Mouse (Mus musculus) neural tube, embryonic 15.5 days (tissue): ENCODE results near the gene Rpl9. TPM values are rescaled to one million over a fixed set of nuclear protein-coding genes. Genes with fewer than 3 reads are reported as not detected.

Experiments
- ATAC-seq: fragments of 200-750 bp; cut with Nextera tagmentation; 2 replicates; pipeline ENCODE4 v1.8.0; 2017; ENCODE audit warnings: mild to moderate bottlenecking, moderate TSS enrichment, moderate library complexity; ENCODE audit not compliant: low FRiP score
- H3K27ac ChIP-seq: fragments of 300-500 bp; sonication (generic); replicated peaks from 2 replicates; pipeline ENCODE4 v1.5.1; 2015; ENCODE audit warnings: mild to moderate bottlenecking, inconsistent platforms
- H3K27me3 ChIP-seq: fragments of 300-500 bp; sonication (generic); replicated peaks from 2 replicates; pipeline ENCODE4 v1.6.1; 2015; ENCODE audit warnings: inconsistent platforms
- H3K36me3 ChIP-seq: fragments of 300-500 bp; sonication (generic); 2 replicates; pipeline ENCODE4 v1.6.1; 2015; ENCODE audit warnings: inconsistent platforms
- H3K4me1 ChIP-seq: fragments of 300-500 bp; sonication (generic); 2 replicates; pipeline ENCODE4 v1.6.1; 2015; ENCODE audit warnings: inconsistent platforms
- H3K4me2 ChIP-seq: fragments of 300-500 bp; sonication (generic); 2 replicates; pipeline ENCODE4 v1.6.1; 2015; ENCODE audit warnings: inconsistent platforms, mild to moderate bottlenecking, moderate library complexity
- H3K4me3 ChIP-seq: fragments of 300-500 bp; sonication (generic); replicated peaks from 2 replicates; pipeline ENCODE4 v1.5.1; 2015; ENCODE audit warnings: mild to moderate bottlenecking, inconsistent platforms
- H3K9ac ChIP-seq: fragments of 300-500 bp; sonication (generic); replicated peaks from 2 replicates; pipeline ENCODE4 v1.6.1; 2015; ENCODE audit warnings: mild to moderate bottlenecking, inconsistent platforms
- H3K9me3 ChIP-seq: fragments of 300-500 bp; sonication (generic); replicated peaks from 2 replicates; pipeline ENCODE4 v1.6.1; 2016; ENCODE audit warnings: inconsistent platforms
- WGBS: fragments of 180-500 bp; shearing (Covaris S2); methylation state at CpG from one replicate; pipeline ENCODE4 v1.1.7; 2015; ENCODE audit warnings: mixed read lengths; 5-methylcytosine and 5-hydroxymethylcytosine counted together
- polyA plus RNA-seq: library from polyadenylated mRNA; unstranded; fragments of >200 nt; fragmentation: Nextera tagmentation; extraction: Ambion mirVana; gene quantifications from 2 replicates; pipeline ENCODE4 v1.2.1, GENCODE M21; 2015

Rpl9 gene
- 545 and 687 TPM in 2 replicates for polyA plus RNA-seq

DNA sequence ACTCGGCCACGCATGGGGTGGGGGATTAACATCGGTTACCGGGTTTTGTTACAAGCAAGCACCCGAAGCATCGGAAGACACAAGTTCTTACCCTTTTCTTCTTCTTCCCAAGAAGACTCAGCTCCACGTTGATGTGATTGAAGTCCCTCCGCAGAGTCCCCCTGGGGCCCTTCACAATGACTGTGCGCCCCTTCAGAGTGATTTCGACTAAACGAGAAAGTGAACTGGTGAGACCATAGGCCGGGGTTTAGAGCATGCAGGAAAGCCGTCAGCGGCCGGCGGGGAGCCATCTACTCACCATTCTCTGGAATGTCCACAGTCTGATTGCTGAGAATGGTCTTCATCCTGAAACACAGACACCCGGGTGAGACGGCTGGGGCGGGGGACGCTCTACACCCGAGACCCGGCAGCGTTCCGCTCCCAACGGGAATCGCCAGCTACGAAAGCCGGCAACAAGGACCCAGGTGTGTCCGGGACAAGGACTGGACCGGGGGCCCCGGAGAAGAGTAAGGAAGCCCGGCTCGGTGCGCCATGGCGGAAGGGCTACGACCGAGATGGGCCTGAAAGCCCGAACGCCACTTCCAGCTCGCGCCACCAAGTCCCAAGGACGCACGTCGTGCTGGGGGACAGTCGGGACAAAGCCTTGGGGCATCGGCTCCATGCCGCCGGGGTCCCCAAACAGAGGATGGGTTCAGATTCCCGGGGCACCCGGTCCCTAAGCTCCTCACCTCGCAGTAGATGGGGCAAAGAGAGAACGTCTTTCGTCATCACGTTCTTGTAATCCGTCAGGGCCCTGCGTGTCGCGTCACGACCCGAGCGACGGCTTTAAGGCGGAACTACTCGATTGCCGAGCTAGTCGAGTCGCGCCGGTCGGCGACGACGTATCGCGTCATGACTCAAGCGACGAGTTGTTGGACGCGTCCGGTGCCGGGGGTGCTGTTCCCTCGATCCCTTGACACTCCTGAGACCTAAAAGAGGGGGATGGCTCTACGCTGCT lies at the start of gene Rpl9, which contains the start of gene Lias:
Gene Rpl9, minus strand, starts transcription at position 797 of the 997 bp plus-strand sequence.
Gene Lias, plus strand, starts transcription at position 850 of the 997 bp plus-strand sequence.
- no peaks in the 10 kb centered on the region for H3K27me3 ChIP-seq
- H3K36me3 ChIP-seq, result peaks cover 45% of the 10 kb centered on the region
- H3K9ac ChIP-seq, result peak within 1 kb of the TSS; percentile 97
- peak; percentile 98 for ATAC-seq
- H3K4me1 ChIP-seq, result peaks cover 30% of the 10 kb centered on the region
- no peaks in the 10 kb centered on the region for H3K9me3 ChIP-seq
- H3K4me3 ChIP-seq, result peak within 1 kb of the TSS; percentile 77
- peak within 1 kb of the TSS; percentile 77 for H3K4me2 ChIP-seq
- H3K27ac ChIP-seq, result peak within 1 kb of the TSS; percentile 90
- under 1% methylated on average over 83 of the region's 83 CpGs for WGBS

DNA sequence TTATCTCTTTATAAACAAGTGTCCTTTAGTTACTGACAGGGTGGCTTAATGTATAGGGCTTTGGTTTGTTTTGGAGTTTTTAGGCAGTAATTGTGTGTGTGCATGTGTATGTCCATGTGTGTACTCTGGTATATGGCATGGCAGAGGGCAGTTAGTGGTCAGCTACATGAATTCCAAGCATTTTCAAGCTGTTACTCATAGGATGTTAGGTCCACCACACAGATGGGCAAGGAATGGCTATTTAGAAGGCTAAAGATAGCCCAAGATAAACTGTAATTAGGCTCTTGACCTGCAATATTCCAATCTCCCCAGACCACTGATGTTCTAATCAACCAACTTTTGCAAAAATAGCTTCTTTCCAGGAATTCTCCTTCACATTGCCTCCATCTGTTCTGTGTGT lies 46.8 kb upstream of the Rpl9 start:
- H3K27ac ChIP-seq, result no peak overlapping the region
- no peaks in the 10 kb centered on the region for H3K9me3 ChIP-seq
- ATAC-seq, result no peak
- H3K36me3 ChIP-seq, result 0 out of 2 replicates have a peak, but pooled peaks cover 2% of the 10 kb centered on the region
- H3K9ac ChIP-seq, result no peak overlapping the region
- no peak overlapping the region for H3K4me2 ChIP-seq
- peaks cover 20% of the 10 kb centered on the region for H3K4me1 ChIP-seq
- no peaks in the 10 kb centered on the region for H3K27me3 ChIP-seq
- H3K4me3 ChIP-seq, result no peak overlapping the region

DNA sequence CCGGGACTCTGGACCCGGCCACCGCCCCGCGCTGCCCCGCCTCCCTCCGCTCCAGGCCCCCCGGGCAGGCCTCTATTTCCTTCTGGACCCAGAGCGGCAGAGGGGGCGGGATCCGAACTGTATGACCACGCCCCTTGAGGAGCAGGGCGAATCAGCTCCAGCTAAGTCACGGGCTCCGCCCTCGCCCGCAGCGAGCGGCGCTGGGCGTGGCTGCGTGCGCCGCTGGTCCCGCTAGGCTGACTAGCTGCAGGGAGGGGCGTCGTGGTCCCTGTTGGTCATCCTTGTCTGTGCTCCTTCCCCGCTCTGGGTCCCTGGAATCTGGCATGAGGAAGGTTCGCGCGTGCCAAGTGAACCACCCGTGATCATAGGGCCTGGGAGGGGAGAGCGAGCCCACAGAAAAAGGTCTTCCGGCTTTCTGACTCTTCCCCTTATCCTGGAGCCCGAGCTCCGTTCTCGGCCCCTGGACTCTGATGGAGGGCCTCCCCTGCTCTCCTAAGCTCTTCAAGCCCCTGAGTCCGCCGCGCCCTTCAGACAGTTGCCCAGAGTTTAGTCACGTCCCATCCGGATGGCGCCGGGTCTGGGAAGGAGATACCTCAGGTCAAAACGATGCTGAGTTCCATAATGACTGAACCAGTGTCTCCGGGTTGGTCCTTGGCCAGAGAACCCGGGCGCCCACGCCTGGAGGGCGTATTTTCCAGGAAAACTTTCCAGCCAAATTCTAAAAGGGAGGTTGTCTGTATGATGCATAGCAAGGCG lies 44.7 kb upstream of the Rpl9 start, which contains the start of gene Ugdh:
Gene Ugdh, minus strand, starts transcription at position 144 of the 756 bp plus-strand sequence.
- peak within 1 kb of the TSS; percentile 69 for H3K4me3 ChIP-seq
- H3K9me3 ChIP-seq, result no peaks in the 10 kb centered on the region
- under 1% methylated on average over 51 of the region's 51 CpGs for WGBS
- H3K27me3 ChIP-seq, result no peaks in the 10 kb centered on the region
- no peaks in the 10 kb centered on the region for H3K36me3 ChIP-seq
- peaks cover 30% of the 10 kb centered on the region for H3K4me1 ChIP-seq
- peak within 1 kb of the TSS; percentile 90 for H3K27ac ChIP-seq
- peak; percentile 98 for ATAC-seq
- H3K4me2 ChIP-seq, result peak within 1 kb of the TSS; percentile 86
- H3K9ac ChIP-seq, result peak within 1 kb of the TSS; percentile 89

- H3K4me2 ChIP-seq, result peak overlapping the region; percentile 86
Observed at GRCm38 (mm10) chr5:65435363-65435805, 44.1 kb upstream of the Rpl9 start.

GRCm38 (mm10) chr5:65434471-65435362 lies 43.5 kb upstream of the Rpl9 start:
- peak overlapping the region; percentile 90 for H3K27ac ChIP-seq
- H3K27me3 ChIP-seq, result no peaks in the 10 kb centered on the region
- 2% methylated on average over 15 of the region's 15 CpGs for WGBS
- ATAC-seq, result peak; percentile 36
- no peaks in the 10 kb centered on the region for H3K9me3 ChIP-seq
- peak overlapping the region; percentile 69 for H3K4me3 ChIP-seq
- H3K4me1 ChIP-seq, result peaks cover 40% of the 10 kb centered on the region
- H3K9ac ChIP-seq, result peak overlapping the region; percentile 89
- no peaks in the 10 kb centered on the region for H3K36me3 ChIP-seq
- peak overlapping the region; percentile 86 for H3K4me2 ChIP-seq

More at GRCm38 (mm10) chr5:65435363-65435805, 44.1 kb upstream of the Rpl9 start:
- H3K36me3 ChIP-seq, result no peaks in the 10 kb centered on the region
- H3K4me3 ChIP-seq, result peak overlapping the region; percentile 69
- peak; percentile 69 for ATAC-seq
- peak overlapping the region; percentile 90 for H3K27ac ChIP-seq
- peak overlapping the region; percentile 89 for H3K9ac ChIP-seq
- WGBS, result under 1% methylated on average over 41 of the region's 47 CpGs
- peaks cover 36% of the 10 kb centered on the region for H3K4me1 ChIP-seq
- no peaks in the 10 kb centered on the region for H3K27me3 ChIP-seq
- H3K9me3 ChIP-seq, result no peaks in the 10 kb centered on the region

DNA sequence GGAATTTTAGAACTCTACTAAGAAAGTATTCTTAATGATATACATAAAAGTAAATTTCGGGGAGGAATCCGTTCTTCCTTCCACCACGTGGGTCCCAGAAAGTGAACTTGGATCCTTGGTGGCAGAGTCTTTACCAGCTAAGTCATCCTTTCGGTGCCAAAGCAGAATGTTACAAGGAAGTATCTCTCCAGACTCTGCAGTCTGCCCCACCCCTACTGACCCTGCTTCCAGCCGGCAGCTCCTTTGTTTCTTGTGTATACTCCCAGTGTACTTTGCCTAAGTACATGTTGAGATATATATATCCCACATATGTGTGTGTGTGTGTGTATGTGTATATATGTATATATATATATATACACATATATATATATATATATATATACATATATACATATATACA lies 38.2 kb upstream of the Rpl9 start:
- 93% methylated on average over 5 of the region's 5 CpGs for WGBS
- peaks cover 23% of the 10 kb centered on the region for H3K36me3 ChIP-seq
- no peak overlapping the region for H3K4me3 ChIP-seq
- H3K27ac ChIP-seq, result no peak overlapping the region
- no peak overlapping the region for H3K4me2 ChIP-seq
- H3K9me3 ChIP-seq, result no peaks in the 10 kb centered on the region
- no peak for ATAC-seq
- peaks cover 32% of the 10 kb centered on the region for H3K4me1 ChIP-seq
- no peaks in the 10 kb centered on the region for H3K27me3 ChIP-seq
- no peak overlapping the region for H3K9ac ChIP-seq

GRCm38 (mm10) chr5:65428321-65428720 lies 37.1 kb upstream of the Rpl9 start:
- H3K4me2 ChIP-seq, result no peak overlapping the region
- peaks cover 22% of the 10 kb centered on the region for H3K4me1 ChIP-seq
- H3K27me3 ChIP-seq, result no peaks in the 10 kb centered on the region
- no peak overlapping the region for H3K9ac ChIP-seq
- WGBS, result 55% methylated on average over 4 of the region's 4 CpGs
- ATAC-seq, result no peak
- no peaks in the 10 kb centered on the region for H3K9me3 ChIP-seq
- no peak overlapping the region for H3K27ac ChIP-seq
- no peak overlapping the region for H3K4me3 ChIP-seq
- H3K36me3 ChIP-seq, result peaks cover 32% of the 10 kb centered on the region

DNA sequence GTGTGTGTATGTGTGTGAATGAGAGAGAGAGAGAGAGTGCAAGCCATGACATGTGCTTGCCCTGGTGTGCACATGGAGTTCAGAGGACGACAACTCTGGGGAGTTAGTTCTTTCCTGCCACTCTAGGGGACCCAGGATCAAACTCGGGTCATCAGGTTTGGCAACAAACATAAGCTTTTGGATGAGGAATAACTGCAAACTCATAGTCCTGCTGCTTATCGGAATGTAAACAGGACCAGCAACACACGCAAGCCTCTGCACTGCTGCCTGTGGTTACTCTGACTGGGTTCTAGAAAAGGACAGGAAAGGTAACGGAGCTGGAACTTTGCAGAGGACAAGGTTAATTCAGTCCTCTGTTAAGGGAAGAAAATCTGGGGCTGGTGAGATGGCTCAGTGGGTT lies 34.0 kb upstream of the Rpl9 start:
- no peak overlapping the region for H3K4me2 ChIP-seq
- 89% methylated on average over 5 of the region's 5 CpGs for WGBS
- ATAC-seq, result no peak
- H3K27me3 ChIP-seq, result no peaks in the 10 kb centered on the region
- H3K36me3 ChIP-seq, result peaks cover 63% of the 10 kb centered on the region
- H3K27ac ChIP-seq, result no peak overlapping the region
- H3K9ac ChIP-seq, result no peak overlapping the region
- H3K9me3 ChIP-seq, result no peaks in the 10 kb centered on the region
- no peak overlapping the region for H3K4me3 ChIP-seq
- H3K4me1 ChIP-seq, result peaks cover 2% of the 10 kb centered on the region; the same call in 1 of the 2 replicates

DNA sequence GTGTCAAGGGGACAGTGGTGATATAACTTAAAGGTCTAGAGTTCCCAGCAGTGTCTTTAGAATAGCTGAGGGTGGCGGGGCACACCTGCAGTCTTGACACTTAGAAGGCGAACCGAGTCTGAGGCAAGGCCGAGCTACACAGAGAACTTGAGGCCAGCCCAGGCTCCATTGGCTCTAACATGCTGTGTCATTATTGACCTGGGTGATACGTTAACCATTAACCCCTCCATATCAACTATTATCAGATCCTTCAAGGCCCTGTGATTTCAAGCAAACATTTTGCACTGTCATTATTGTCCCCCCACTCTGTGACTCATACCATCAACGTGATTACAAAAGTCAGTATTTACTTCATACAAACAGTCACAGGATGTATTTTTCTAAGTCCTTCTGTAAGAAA lies 33.0 kb upstream of the Rpl9 start:
- H3K27ac ChIP-seq, result no peak overlapping the region
- H3K4me2 ChIP-seq, result no peak overlapping the region
- no peak overlapping the region for H3K9ac ChIP-seq
- no peaks in the 10 kb centered on the region for H3K27me3 ChIP-seq
- ATAC-seq, result no peak
- no peaks in the 10 kb centered on the region for H3K9me3 ChIP-seq
- no peaks in the 10 kb centered on the region for H3K4me1 ChIP-seq
- peaks cover 67% of the 10 kb centered on the region for H3K36me3 ChIP-seq
- 93% methylated on average over 6 of the region's 6 CpGs for WGBS
- H3K4me3 ChIP-seq, result no peak overlapping the region

- WGBS, result 94% methylated on average over 8 of the region's 8 CpGs
- Histone ChIP-seq H3K27ac (no peak overlapping the region), H3K4me3 (no peak overlapping the region), H3K9me3 (no peaks in the 10 kb centered on the region), H3K9ac (no peak overlapping the region), H3K36me3 (peaks cover 76% of the 10 kb centered on the region), H3K27me3 (no peaks in the 10 kb centered on the region), H3K4me1 (no peaks in the 10 kb centered on the region), H3K4me2 (no peak overlapping the region)
- ATAC-seq, result no peak
Observed at GRCm38 (mm10) chr5:65422803-65423202, 31.6 kb upstream of the Rpl9 start.
